Mouse (Mus musculus) cerebellum, adult 18-20 months (tissue): ENCODE data around the gene Baiap2l1.
"Not testable (repeated sequence)": the region's sequence is repeated elsewhere in the genome, so short reads cannot be mapped to it uniquely, and the experiment has no call there.

Source experiments
- DNase-seq, 2 experiments: peaks; one replicate each; pipeline ENCODE4 v3.0.0; 2021

The Baiap2l1 gene

DNA sequence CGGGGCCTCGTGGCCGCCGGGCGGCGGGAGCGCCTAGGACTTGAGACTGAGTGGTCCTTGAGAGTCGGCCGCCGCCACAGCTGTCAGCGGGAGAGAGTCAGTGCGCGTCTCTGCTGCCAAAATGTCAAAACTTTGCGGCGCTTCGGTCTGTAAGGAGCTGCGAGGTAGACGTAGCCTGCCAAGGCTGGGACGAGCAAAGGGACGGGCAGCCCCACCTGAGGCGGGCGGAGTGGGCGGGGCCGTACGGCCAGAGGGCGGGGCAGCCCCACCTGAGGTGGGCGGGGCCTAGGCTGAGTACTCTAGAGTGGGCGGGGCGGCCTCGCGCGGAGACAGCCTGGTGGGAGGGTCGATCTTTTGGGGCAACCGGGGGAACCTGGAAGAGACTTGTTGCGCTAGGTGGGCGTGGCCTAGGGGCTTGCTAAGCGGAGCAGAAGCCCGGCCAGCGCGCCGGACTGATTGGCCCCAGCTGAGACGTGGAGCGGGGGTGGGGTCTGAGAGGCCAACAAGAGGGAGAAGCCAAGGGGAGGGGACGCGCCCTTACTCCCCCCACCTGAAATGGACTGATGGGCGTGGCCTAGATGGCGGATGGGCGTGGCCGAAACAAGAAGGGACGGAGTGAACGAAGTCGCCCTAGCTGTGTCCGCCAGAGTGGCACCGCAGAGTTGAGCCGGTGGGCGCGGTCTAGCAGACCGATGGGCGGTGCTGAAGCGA lies at the start of gene Baiap2l1:
Gene Baiap2l1, minus strand, starts transcription at position 232 of the 711 bp plus-strand sequence.
- peak; percentile 21 to 44 for DNase-seq

GRCm38 (mm10) chr5:144406256-144406655 lies 48.3 kb upstream of the Baiap2l1 start:
- no peak for DNase-seq

DNA sequence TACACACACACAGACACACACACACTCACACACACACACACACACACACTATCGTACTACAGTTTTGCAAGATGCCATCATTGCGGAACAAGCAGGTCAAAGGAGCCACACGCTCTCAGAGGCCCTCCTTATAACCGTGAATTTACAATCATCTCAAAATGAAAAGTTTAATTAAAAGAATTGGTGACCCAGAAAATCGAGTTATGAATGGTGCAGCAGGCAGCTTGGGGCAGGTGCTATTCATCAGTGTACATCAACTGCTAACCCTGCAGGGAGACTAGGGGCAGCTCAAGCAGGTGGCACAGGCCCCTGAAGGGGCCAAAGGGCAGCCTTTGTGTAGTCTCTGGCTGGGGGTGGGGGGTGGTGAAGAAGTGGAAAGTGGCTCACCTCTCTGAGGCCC lies 42.9 kb upstream of the Baiap2l1 start:
- DNase-seq, result no peak

DNA sequence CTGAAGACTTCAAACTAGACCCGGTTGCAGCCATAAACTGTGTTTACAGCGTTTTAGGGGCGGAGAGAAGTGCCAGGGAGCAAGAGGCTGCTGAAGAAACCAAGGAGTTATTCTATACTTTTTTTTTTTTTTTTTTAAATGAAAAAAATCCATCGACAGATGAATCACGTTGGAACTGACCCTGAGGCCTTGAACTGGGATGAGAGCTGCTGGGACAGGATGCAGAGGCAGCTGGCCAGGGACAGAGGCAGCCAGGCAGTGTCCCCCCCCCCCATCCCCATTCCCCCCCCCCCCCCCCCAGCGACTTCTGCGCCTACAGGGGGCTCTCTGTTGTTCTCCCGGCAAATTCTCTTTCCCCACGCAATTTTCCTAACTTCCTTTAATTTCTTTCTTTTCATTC lies 39.7 kb upstream of the Baiap2l1 start:
- no peak for DNase-seq

- no peak for DNase-seq
Measured at GRCm38 (mm10) chr5:144394142-144394541, 36.2 kb upstream of the Baiap2l1 start.

- peak; percentile 44 to 58 for DNase-seq
Measured at GRCm38 (mm10) chr5:144387851-144388250, 29.9 kb upstream of the Baiap2l1 start.

- DNase-seq, result no peak
Measured at GRCm38 (mm10) chr5:144383936-144384335, 26.0 kb upstream of the Baiap2l1 start.

DNA sequence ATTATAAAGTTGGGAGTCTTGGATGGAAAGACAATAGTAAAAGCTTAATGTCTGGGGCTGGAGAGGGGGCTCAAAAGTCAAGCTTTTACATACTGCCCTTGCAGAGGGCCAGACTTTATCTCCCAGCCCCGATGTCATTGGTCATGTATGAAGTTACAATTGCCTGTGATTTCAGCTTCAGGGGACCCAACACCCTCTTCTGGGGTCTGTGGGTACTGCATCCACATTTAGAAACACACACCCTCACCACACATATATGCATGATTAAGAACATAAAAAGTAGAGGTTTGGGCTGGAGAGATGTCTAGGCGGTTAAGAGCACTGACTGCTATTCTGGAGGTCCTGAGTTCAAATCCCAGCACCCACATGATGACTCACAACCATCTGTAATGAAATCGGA lies 23.9 kb upstream of the Baiap2l1 start:
- no peak for DNase-seq

- DNase-seq, result no peak
Measured at GRCm38 (mm10) chr5:144380689-144381088, 22.8 kb upstream of the Baiap2l1 start.

- no peak for DNase-seq
Measured at GRCm38 (mm10) chr5:144379431-144379830, 21.5 kb upstream of the Baiap2l1 start.

DNA sequence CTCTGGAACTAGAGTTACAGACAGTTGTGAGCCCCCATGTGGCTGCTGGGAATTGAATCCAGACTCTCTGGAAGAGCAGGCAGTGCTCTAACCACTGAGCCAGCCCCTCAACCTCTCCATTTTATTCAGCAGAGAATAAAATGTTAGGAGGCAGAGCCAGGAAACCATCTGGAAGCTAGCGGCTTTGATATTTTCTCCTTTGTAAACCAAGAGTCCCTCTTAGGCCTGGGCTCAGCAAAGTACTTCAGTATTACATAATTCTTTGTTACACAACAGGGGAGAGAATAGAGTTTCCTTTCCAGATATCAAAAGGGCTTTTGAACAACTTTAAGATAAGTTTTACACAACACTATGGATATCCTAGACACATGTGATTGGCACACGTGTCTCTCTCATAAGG lies 15.0 kb upstream of the Baiap2l1 start:
- DNase-seq, result no peak

GRCm38 (mm10) chr5:144372177-144372576 lies 14.3 kb upstream of the Baiap2l1 start:
- DNase-seq, result no peak

- DNase-seq, result no peak
Measured at GRCm38 (mm10) chr5:144370986-144371385, 13.1 kb upstream of the Baiap2l1 start.

DNA sequence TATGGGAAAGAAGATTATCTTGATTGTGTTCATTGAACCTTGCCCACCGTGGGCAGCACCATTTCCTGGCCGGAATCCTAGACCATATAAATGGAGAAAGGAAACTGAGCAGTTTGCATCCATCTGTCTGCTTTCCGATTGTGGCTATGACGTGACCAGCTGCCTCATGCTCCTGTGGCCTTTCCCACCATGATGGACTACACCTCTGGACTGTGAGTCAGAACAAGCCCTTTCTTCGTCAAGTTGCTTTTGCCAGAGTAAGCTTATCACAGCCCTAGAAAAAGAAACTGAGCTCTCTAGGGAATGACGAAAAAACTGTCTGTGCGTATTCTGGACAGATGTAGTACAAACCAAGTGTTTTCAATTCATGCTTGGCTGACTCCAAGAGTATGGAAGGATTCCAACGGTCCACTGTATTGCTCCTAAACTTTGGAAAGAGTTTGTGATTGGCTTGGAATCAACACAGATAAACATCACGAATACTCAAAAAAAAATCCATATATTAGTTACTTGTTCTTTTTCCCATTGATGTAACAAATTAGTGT lies 10.8 kb upstream of the Baiap2l1 start:
- no peak for DNase-seq

DNA sequence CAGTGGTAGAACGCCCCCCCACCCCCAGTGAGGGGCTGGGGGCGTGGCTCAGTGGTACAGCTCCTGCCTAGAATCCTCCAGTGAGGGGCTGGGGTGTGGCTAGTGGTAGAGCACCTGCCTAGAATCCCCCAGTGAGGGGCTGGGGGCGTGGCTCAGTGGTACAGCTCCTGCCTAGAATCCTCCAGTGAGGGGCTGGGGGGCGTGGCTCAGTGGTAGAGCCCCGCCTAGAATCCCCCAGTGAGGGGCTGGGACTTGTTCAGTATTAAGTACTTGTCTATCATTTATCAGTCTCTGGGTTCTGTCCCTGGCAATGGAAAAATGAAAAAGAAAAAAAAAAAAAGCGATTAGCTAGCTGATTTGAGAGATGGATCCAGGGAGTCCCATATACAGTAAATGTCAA lies 8.6 kb upstream of the Baiap2l1 start:
- not testable (repeated sequence) for DNase-seq

- no peak for DNase-seq
Measured at GRCm38 (mm10) chr5:144364680-144365357, 6.9 kb upstream of the Baiap2l1 start.

DNA sequence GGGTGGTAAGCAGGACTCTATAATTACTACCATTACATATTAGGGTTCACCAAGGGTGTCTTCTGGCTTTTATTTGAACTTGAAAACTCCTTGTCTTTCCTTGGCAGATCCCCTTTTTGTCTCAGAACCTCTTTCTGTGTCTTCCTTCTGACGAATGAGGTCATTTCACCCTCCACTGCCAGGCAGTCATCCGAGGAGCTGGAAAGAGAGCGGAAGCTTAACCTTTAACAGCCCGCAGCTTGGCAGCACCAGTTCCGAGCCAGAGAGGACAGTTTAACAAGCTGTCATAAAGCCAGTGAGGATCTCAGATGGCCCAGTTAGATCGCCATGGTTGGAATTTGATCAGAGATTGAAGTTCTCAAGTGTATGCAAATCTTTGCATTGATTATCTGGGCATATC lies 2.4 kb upstream of the Baiap2l1 start:
- DNase-seq, result no peak

- no peak for DNase-seq
Measured at GRCm38 (mm10) chr5:144359886-144360285, 2.0 kb upstream of the Baiap2l1 start.

DNA sequence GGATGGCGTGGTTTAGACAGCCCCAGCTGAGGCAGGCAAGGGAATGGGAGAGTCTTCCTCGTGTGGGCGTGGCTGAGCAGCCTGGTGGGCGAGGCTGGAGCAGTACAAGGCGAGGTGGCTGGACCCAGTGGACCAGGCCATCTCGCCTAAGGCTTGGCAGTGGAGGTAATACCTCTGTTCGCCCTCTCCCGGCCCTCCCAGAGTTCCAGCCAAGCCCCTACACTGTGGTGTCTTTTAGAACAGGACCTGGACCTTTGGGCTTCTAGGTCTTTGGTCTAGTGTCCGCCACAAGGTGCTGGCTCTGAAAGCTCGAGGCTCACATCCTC lies 643 bp upstream of the Baiap2l1 start:
- DNase-seq, result no peak

GRCm38 (mm10) chr5:144357551-144357880 lies 396 bp downstream of the Baiap2l1 start:
- DNase-seq, result peak; percentile 6 to 16

DNA sequence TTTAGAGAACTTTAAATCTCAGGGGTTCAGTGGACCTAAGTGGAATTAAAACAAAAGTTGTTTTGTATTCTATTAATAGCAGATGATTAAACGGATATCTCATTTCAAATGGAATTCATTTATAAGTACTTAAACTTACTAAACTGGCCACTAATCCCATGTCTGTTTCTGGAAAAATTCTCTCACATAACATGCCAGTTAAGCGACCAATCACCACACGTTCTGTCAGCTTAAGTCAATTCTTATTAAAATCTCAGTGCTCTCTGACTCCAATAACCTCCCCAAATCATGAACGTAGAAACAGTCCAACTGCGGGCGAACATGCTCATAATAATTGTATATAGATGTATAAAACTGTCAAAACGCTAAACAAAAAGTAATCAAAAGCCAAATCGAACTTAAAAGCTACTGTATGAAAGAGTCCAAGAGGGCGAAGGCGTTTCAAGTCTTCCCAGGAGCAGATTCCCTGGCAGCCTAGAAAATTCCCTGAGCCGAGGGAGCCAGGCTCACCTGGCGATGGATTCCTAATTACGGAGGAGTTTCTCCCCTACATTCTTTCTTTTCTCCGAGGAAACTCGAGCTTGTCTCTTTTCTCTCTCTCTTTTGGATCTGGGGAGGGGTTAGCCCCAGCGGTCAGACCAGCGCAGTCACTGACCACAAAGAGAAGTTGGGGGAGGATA lies 996 bp downstream of the Baiap2l1 start:
- DNase-seq, result no peak

- DNase-seq, result no peak
Measured at GRCm38 (mm10) chr5:144352250-144353047, 5.5 kb downstream of the Baiap2l1 start.

- no peak for DNase-seq
Measured at GRCm38 (mm10) chr5:144351185-144351584, 6.7 kb downstream of the Baiap2l1 start.
